Mouse (Mus musculus): ENCODE measurements around the gene Tmem131. TPM values are rescaled to one million over a fixed set of nuclear protein-coding genes. Genes with fewer than 3 reads are reported as not detected.

Tmem131 gene
- polyA plus RNA-seq, 1 experiment from 2014 or later: 21.7 TPM

GRCm38 (mm10) chr1:36922623-36923421 is 20.6 kb downstream of the Tmem131 start:
- H3K9ac ChIP-seq: no peak overlapping the region
- no peaks in the 10 kb centered on the region for H3K27me3 ChIP-seq (ENCODE audit: control insufficient read depth, insufficient read depth, low read length)
- WGBS: 95% methylated on average over 4 of the region's 4 CpGs
- no peaks in the 10 kb centered on the region for H3K9me3 ChIP-seq (ENCODE audit: control insufficient read depth, low read length)
- H3K4me1 ChIP-seq (replicated peaks; ENCODE audit: control insufficient read depth, insufficient read depth, low read length): peaks cover 35% of the 10 kb centered on the region
- no peaks in the 10 kb centered on the region for H3K36me3 ChIP-seq (replicated peaks; ENCODE audit: control insufficient read depth, insufficient read depth)
- DNase-seq (ENCODE audit: low spot score) (no peak), ATAC-seq (ENCODE audit: low FRiP score) (no peak)
- H3K4me2 ChIP-seq (replicated peaks): no peak overlapping the region
- H3K4me3 ChIP-seq (replicated peaks; ENCODE audit: low read length): no peak overlapping the region
- H3K27ac ChIP-seq: no peak overlapping the region

GRCm38 (mm10) chr1:36921614-36922393 is 21.7 kb downstream of the Tmem131 start:
- 0 out of 2 replicates have a peak, but pooled peaks have one; percentile 17 for ATAC-seq (ENCODE audit: low FRiP score)
- Histone ChIP-seq H3K4me2 (replicated peaks) (no peak overlapping the region), H3K4me3 (replicated peaks; ENCODE audit: low read length) (no peak overlapping the region), H3K9me3 (ENCODE audit: control insufficient read depth, low read length) (no peaks in the 10 kb centered on the region), H3K4me1 (replicated peaks; ENCODE audit: control insufficient read depth, insufficient read depth, low read length) (peaks cover 36% of the 10 kb centered on the region), H3K36me3 (replicated peaks; ENCODE audit: control insufficient read depth, insufficient read depth) (no peaks in the 10 kb centered on the region), H3K27me3 (ENCODE audit: control insufficient read depth, insufficient read depth, low read length) (no peaks in the 10 kb centered on the region), H3K27ac (no peak overlapping the region), H3K9ac (0 out of 2 replicates have a peak overlapping the region, but pooled peaks have one; percentile 2)
- DNase-seq (ENCODE audit: low spot score): no peak
- 43% methylated on average over 15 of the region's 15 CpGs for WGBS

GRCm38 (mm10) chr1:36920726-36921125 is 22.7 kb downstream of the Tmem131 start:
- DNase-seq (ENCODE audit: low spot score) (no peak), ATAC-seq (ENCODE audit: low FRiP score) (no peak)
- no peak overlapping the region for H3K9ac ChIP-seq
- 77% methylated on average over 4 of the region's 4 CpGs for WGBS
- H3K4me2 ChIP-seq (replicated peaks): no peak overlapping the region
- no peaks in the 10 kb centered on the region for H3K27me3 ChIP-seq (ENCODE audit: control insufficient read depth, insufficient read depth, low read length)
- peaks cover 36% of the 10 kb centered on the region for H3K4me1 ChIP-seq (replicated peaks; ENCODE audit: control insufficient read depth, insufficient read depth, low read length)
- no peaks in the 10 kb centered on the region for H3K9me3 ChIP-seq (ENCODE audit: control insufficient read depth, low read length)
- H3K4me3 ChIP-seq (replicated peaks; ENCODE audit: low read length): no peak overlapping the region
- no peaks in the 10 kb centered on the region for H3K36me3 ChIP-seq (replicated peaks; ENCODE audit: control insufficient read depth, insufficient read depth)
- H3K27ac ChIP-seq: no peak overlapping the region

- no peaks in the 10 kb centered on the region for H3K27me3 ChIP-seq (ENCODE audit: control insufficient read depth, insufficient read depth, low read length)
- H3K4me3 ChIP-seq (replicated peaks; ENCODE audit: low read length): no peak overlapping the region
- no peak overlapping the region for H3K4me2 ChIP-seq (replicated peaks)
- DNase-seq (ENCODE audit: low spot score) (no peak), ATAC-seq (ENCODE audit: low FRiP score) (no peak)
- 61% methylated on average over 3 of the region's 3 CpGs for WGBS
- H3K9ac ChIP-seq: no peak overlapping the region
- no peak overlapping the region for H3K27ac ChIP-seq
- H3K9me3 ChIP-seq (ENCODE audit: control insufficient read depth, low read length): no peaks in the 10 kb centered on the region
- H3K36me3 ChIP-seq (replicated peaks; ENCODE audit: control insufficient read depth, insufficient read depth): no peaks in the 10 kb centered on the region
- peaks cover 36% of the 10 kb centered on the region for H3K4me1 ChIP-seq (replicated peaks; ENCODE audit: control insufficient read depth, insufficient read depth, low read length)
These were observed 23.2 kb downstream of the Tmem131 start for GRCm38 (mm10) chr1:36920154-36920716.

- H3K4me2 ChIP-seq (replicated peaks): no peak overlapping the region
- H3K4me3 ChIP-seq (replicated peaks; ENCODE audit: low read length): no peak overlapping the region
- ATAC-seq (ENCODE audit: low FRiP score): no peak
- no peak overlapping the region for H3K27ac ChIP-seq
- H3K9me3 ChIP-seq (ENCODE audit: control insufficient read depth, low read length): no peaks in the 10 kb centered on the region
- H3K4me1 ChIP-seq (replicated peaks; ENCODE audit: control insufficient read depth, insufficient read depth, low read length): peaks cover 36% of the 10 kb centered on the region
- H3K27me3 ChIP-seq (ENCODE audit: control insufficient read depth, insufficient read depth, low read length): no peaks in the 10 kb centered on the region
- no peak for DNase-seq (ENCODE audit: low spot score)
- WGBS: 72% methylated on average over 1 of the region's 1 CpGs
- no peaks in the 10 kb centered on the region for H3K36me3 ChIP-seq (replicated peaks; ENCODE audit: control insufficient read depth, insufficient read depth)
- H3K9ac ChIP-seq: no peak overlapping the region
These were observed 23.7 kb downstream of the Tmem131 start for GRCm38 (mm10) chr1:36919728-36920127.

- Histone ChIP-seq H3K27me3 (ENCODE audit: control insufficient read depth, insufficient read depth, low read length) (no peaks in the 10 kb centered on the region), H3K4me1 (replicated peaks; ENCODE audit: control insufficient read depth, insufficient read depth, low read length) (peaks cover 35% of the 10 kb centered on the region), H3K4me2 (replicated peaks) (no peak overlapping the region), H3K36me3 (replicated peaks; ENCODE audit: control insufficient read depth, insufficient read depth) (no peaks in the 10 kb centered on the region), H3K9me3 (ENCODE audit: control insufficient read depth, low read length) (no peaks in the 10 kb centered on the region), H3K9ac (no peak overlapping the region), H3K4me3 (replicated peaks; ENCODE audit: low read length) (no peak overlapping the region), H3K27ac (no peak overlapping the region)
- WGBS: 93% methylated on average over 1 of the region's 1 CpGs
- no peak for DNase-seq (ENCODE audit: low spot score)
- ATAC-seq (ENCODE audit: low FRiP score): no peak
These were observed 26.0 kb downstream of the Tmem131 start for GRCm38 (mm10) chr1:36917423-36917822.

GRCm38 (mm10) chr1:36915200-36915580 is 28.3 kb downstream of the Tmem131 start:
- Histone ChIP-seq H3K4me3 (replicated peaks; ENCODE audit: low read length) (no peak overlapping the region), H3K4me2 (replicated peaks) (no peak overlapping the region), H3K9ac (no peak overlapping the region), H3K4me1 (replicated peaks; ENCODE audit: control insufficient read depth, insufficient read depth, low read length) (peaks cover 13% of the 10 kb centered on the region), H3K9me3 (ENCODE audit: control insufficient read depth, low read length) (no peaks in the 10 kb centered on the region), H3K36me3 (replicated peaks; ENCODE audit: control insufficient read depth, insufficient read depth) (no peaks in the 10 kb centered on the region), H3K27me3 (ENCODE audit: control insufficient read depth, insufficient read depth, low read length) (no peaks in the 10 kb centered on the region), H3K27ac (no peak overlapping the region)
- no peak for ATAC-seq (ENCODE audit: low FRiP score)
- 95% methylated on average over 5 of the region's 5 CpGs for WGBS
- no peak for DNase-seq (ENCODE audit: low spot score)

- Histone ChIP-seq H3K9me3 (ENCODE audit: control insufficient read depth, low read length) (no peaks in the 10 kb centered on the region), H3K27ac (no peak overlapping the region), H3K36me3 (replicated peaks; ENCODE audit: control insufficient read depth, insufficient read depth) (no peaks in the 10 kb centered on the region), H3K27me3 (ENCODE audit: control insufficient read depth, insufficient read depth, low read length) (no peaks in the 10 kb centered on the region), H3K9ac (no peak overlapping the region), H3K4me3 (replicated peaks; ENCODE audit: low read length) (no peak overlapping the region), H3K4me2 (replicated peaks) (no peak overlapping the region), H3K4me1 (replicated peaks; ENCODE audit: control insufficient read depth, insufficient read depth, low read length) (peaks cover 7% of the 10 kb centered on the region; the same call in 1 of the 2 replicates)
- no peak for DNase-seq (ENCODE audit: low spot score)
- no peak for ATAC-seq (ENCODE audit: low FRiP score)
- WGBS: 38% methylated on average over 7 of the region's 7 CpGs
These were observed 28.8 kb downstream of the Tmem131 start for GRCm38 (mm10) chr1:36914455-36915199.

GRCm38 (mm10) chr1:36913806-36914205 is 29.7 kb downstream of the Tmem131 start:
- no peak for DNase-seq (ENCODE audit: low spot score)
- Histone ChIP-seq H3K27me3 (ENCODE audit: control insufficient read depth, insufficient read depth, low read length) (no peaks in the 10 kb centered on the region), H3K9me3 (ENCODE audit: control insufficient read depth, low read length) (no peaks in the 10 kb centered on the region), H3K4me1 (replicated peaks; ENCODE audit: control insufficient read depth, insufficient read depth, low read length) (peaks cover 3% of the 10 kb centered on the region; the same call in 1 of the 2 replicates), H3K9ac (no peak overlapping the region), H3K4me2 (replicated peaks) (no peak overlapping the region), H3K27ac (no peak overlapping the region), H3K4me3 (replicated peaks; ENCODE audit: low read length) (no peak overlapping the region), H3K36me3 (replicated peaks; ENCODE audit: control insufficient read depth, insufficient read depth) (no peaks in the 10 kb centered on the region)
- no peak for ATAC-seq (ENCODE audit: low FRiP score)
- WGBS: 92% methylated on average over 7 of the region's 7 CpGs

All from hindbrain, embryonic 14.5 days (tissue).